Mouse (Mus musculus) embryonic facial prominence, embryonic 11.5 days (tissue): ENCODE measurements around the gene Gm21721. TPM values are rescaled to one million over a fixed set of nuclear protein-coding genes. Genes with fewer than 3 reads are reported as not detected.
"Not testable (repeated sequence)": the region's sequence is repeated elsewhere in the genome, so short reads cannot be mapped to it uniquely, and the experiment has no call there.

Source experiments
- ATAC-seq: fragments of 200-750 bp; cut with Nextera tagmentation; replicated peaks from 2 replicates; pipeline ENCODE4 v1.8.0; 2017; ENCODE audit warnings: low read depth; ENCODE audit not compliant: insufficient number of reproducible peaks, low FRiP score, low TSS enrichment
- DNase-seq: peaks from one replicate; pipeline ENCODE4 v3.0.0-alpha.2; 2015; ENCODE audit warnings: low spot score
- H3K27ac ChIP-seq: fragments of 300-500 bp; sonication (generic); replicated peaks from 2 replicates; pipeline ENCODE4 v1.5.1; 2014; ENCODE audit warnings: mild to moderate bottlenecking, low read depth, low read length, control low read depth
- H3K27me3 ChIP-seq: fragments of 300-500 bp; sonication (generic); 2 replicates; pipeline ENCODE4 v1.6.1; 2014; ENCODE audit warnings: mild to moderate bottlenecking, low read length, moderate library complexity, mixed read lengths; ENCODE audit not compliant: control insufficient read depth, insufficient read depth
- H3K36me3 ChIP-seq: fragments of 300-500 bp; sonication (generic); replicated peaks from 2 replicates; pipeline ENCODE4 v1.6.1; 2014; ENCODE audit warnings: low read depth, mild to moderate bottlenecking, low read length, moderate library complexity, mixed read lengths; ENCODE audit not compliant: control insufficient read depth, insufficient read depth
- H3K4me1 ChIP-seq: fragments of 300-500 bp; sonication (generic); 2 replicates; pipeline ENCODE4 v1.6.1; 2014; ENCODE audit warnings: low read length, mixed read lengths; ENCODE audit not compliant: control insufficient read depth, insufficient read depth
- H3K4me2 ChIP-seq: fragments of 300-500 bp; sonication (generic); 2 replicates; pipeline ENCODE4 v1.6.1; 2014; ENCODE audit warnings: low read depth, mild to moderate bottlenecking, control low read depth, low read length, moderate library complexity
- H3K4me3 ChIP-seq: fragments of 300-500 bp; sonication (generic); 2 replicates; pipeline ENCODE4 v1.5.1; 2014; ENCODE audit warnings: low read depth, low read length, control low read depth
- H3K9ac ChIP-seq: fragments of 300-500 bp; sonication (generic); replicated peaks from 2 replicates; pipeline ENCODE4 v1.6.1; 2014; ENCODE audit warnings: mild to moderate bottlenecking, control low read depth, low read length
- H3K9me3 ChIP-seq: fragments of 300-500 bp; sonication (generic); replicated peaks from 2 replicates; pipeline ENCODE4 v1.6.1; 2016; ENCODE audit warnings: mild to moderate bottlenecking, low read length, inconsistent platforms, mixed read lengths; ENCODE audit not compliant: control insufficient read depth
- WGBS: fragments of 180-500 bp; shearing (Covaris S2); extraction: QIAGEN DNeasy Blood & Tissue Kit; methylation state at CpG from one replicate; pipeline ENCODE4 v1.1.7; 2014; 5-methylcytosine and 5-hydroxymethylcytosine counted together
- polyA plus RNA-seq: library from polyadenylated mRNA; unstranded; fragments of >200 nt; fragmentation: Nextera tagmentation; extraction: Ambion mirVana; gene quantifications from 2 replicates; pipeline ENCODE4 v1.2.1, GENCODE M21; 2014

Gene Gm21721
- not detected in 2 replicates for polyA plus RNA-seq

DNA sequence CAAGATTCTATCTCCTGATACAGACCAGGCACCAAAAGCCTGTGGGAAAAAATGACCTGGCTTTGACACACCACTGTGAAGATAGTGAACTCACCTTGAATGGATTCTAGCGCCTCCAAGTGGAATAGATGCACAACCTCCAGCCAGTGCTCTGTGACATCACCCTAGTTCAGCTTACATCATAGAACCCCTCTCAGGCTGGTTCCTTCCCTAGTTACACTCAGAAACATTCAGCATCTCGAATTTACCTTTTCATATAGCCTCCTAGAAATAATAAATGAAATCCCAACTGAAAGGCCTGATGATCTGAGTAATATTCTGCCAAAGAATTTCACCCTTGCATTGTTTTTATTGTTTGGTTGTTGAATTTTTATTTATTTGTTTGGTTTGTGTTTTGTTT, at the start of gene Gm21721:
Gm21721 (minus strand) TSS at position 101 of the 400 bp plus-strand sequence.
- not testable (repeated sequence) for H3K27ac ChIP-seq, H3K9me3 ChIP-seq, H3K36me3 ChIP-seq, DNase-seq, H3K4me2 ChIP-seq, H3K4me3 ChIP-seq, ATAC-seq, H3K27me3 ChIP-seq, H3K4me1 ChIP-seq, H3K9ac ChIP-seq
- no CpG with 5 or more reads among the region's 2 CpGs for WGBS

Other genes with a start within 250 kb of the Gm21721 start
- gene Gm21292, start 68.3 kb downstream of the Gm21721 start, polyA plus RNA-seq: not detected in 2 replicates
- not detected in 2 replicates for gene Gm21812, start 145.0 kb upstream of the Gm21721 start, polyA plus RNA-seq
- not detected in 2 replicates for gene Gm21874, start 214.0 kb upstream of the Gm21721 start, polyA plus RNA-seq